Mouse (Mus musculus) mature B cell (primary cell): ENCODE results near the gene Chd3.
"Not testable (repeated sequence)": the region's sequence is repeated elsewhere in the genome, so short reads cannot be mapped to it uniquely, and the experiment has no call there.

Experiments used
- in situ Hi-C: fragments of 300-500 bp; cut with MboI; formaldehyde crosslinking; loops from 2 replicates; pipeline ENCODE4 v1.14.3; 2019

Gene Chd3

GRCm38 (mm10) chr11:69406867-69407723 is 37.9 kb upstream of the Chd3 start:
- in situ Hi-C loops, result no loop called here

- in situ Hi-C loops, result no loop called here
Measured at GRCm38 (mm10) chr11:69406282-69406681, 37.1 kb upstream of the Chd3 start.

- in situ Hi-C loops, result no loop called here
Measured at GRCm38 (mm10) chr11:69405397-69406200, 36.4 kb upstream of the Chd3 start.

- in situ Hi-C loops, result loop anchor here (5.0 kb wide), 1 partner anchor 33 kb away; no protein-coding TSS in a partner anchor
Measured at GRCm38 (mm10) chr11:69404595-69405396, 35.6 kb upstream of the Chd3 start.

GRCm38 (mm10) chr11:69403691-69404594 is 34.7 kb upstream of the Chd3 start:
- in situ Hi-C loops, result loop anchor here (5.0 kb wide), 1 partner anchor 33 kb away; no protein-coding TSS in a partner anchor

- in situ Hi-C loops, result loop anchor here (5.0 kb wide), 1 partner anchor 35 kb away; no protein-coding TSS in a partner anchor
Measured at GRCm38 (mm10) chr11:69401987-69402386, 32.8 kb upstream of the Chd3 start.

GRCm38 (mm10) chr11:69401210-69401637 is 32.0 kb upstream of the Chd3 start:
- in situ Hi-C loops, result loop anchor here (5.0 kb wide), 1 partner anchor 36 kb away; no protein-coding TSS in a partner anchor

GRCm38 (mm10) chr11:69400083-69400850 is 31.1 kb upstream of the Chd3 start:
- in situ Hi-C loops, result loop anchor here (5.0 kb wide), 1 partner anchor 37 kb away; no protein-coding TSS in a partner anchor

- in situ Hi-C loops, result loop anchor here (5.0 kb wide), 1 partner anchor 38 kb away; no protein-coding TSS in a partner anchor
Measured at GRCm38 (mm10) chr11:69399201-69400082, 30.2 kb upstream of the Chd3 start.

GRCm38 (mm10) chr11:69398486-69399200 is 29.4 kb upstream of the Chd3 start:
- in situ Hi-C loops, result no loop called here

GRCm38 (mm10) chr11:69398059-69398458 is 28.9 kb upstream of the Chd3 start, which contains the start of gene Tmem88:
Gene Tmem88 (minus strand): TSS chr11:69398234.
- in situ Hi-C loops, result no loop called here

- in situ Hi-C loops, result no loop called here
Measured at GRCm38 (mm10) chr11:69397581-69398057, 28.4 kb upstream of the Chd3 start.

- in situ Hi-C loops, result no loop called here
Measured at GRCm38 (mm10) chr11:69396772-69397171, 27.6 kb upstream of the Chd3 start.

GRCm38 (mm10) chr11:69395634-69396373 is 26.6 kb upstream of the Chd3 start:
- in situ Hi-C loops, result no loop called here

GRCm38 (mm10) chr11:69395235-69395633 is 26.0 kb upstream of the Chd3 start, which contains the start of the genes Naa38 and Cyb5d1:
Gene Naa38 (plus strand): TSS chr11:69395487.
Gene Cyb5d1 (minus strand): TSS chr11:69395631.
- in situ Hi-C loops, result not testable (repeated sequence)

GRCm38 (mm10) chr11:69394591-69395167 is 25.5 kb upstream of the Chd3 start:
- in situ Hi-C loops, result not testable (repeated sequence)
